Mouse (Mus musculus): ENCODE data around the gene Alkbh3.

Alkbh3 gene

GRCm38 (mm10) chr2:93954781-93955578, 55.6 kb downstream of the Alkbh3 start:
- DNase-seq (ENCODE audit: low spot score in 2 of 2): peak in 1 of 2 experiments; percentile 19

- DNase-seq (ENCODE audit: low spot score in 2 of 2): no peak
These were observed 56.9 kb downstream of the Alkbh3 start for GRCm38 (mm10) chr2:93953726-93954125.

GRCm38 (mm10) chr2:93946976-93947375, 63.6 kb downstream of the Alkbh3 start:
- no peak for DNase-seq (ENCODE audit: low spot score in 2 of 2)

GRCm38 (mm10) chr2:93944855-93945254, 65.8 kb downstream of the Alkbh3 start:
- DNase-seq (ENCODE audit: low spot score in 2 of 2): no peak

GRCm38 (mm10) chr2:93944099-93944498, 66.5 kb downstream of the Alkbh3 start:
- DNase-seq (ENCODE audit: low spot score in 2 of 2): no peak

GRCm38 (mm10) chr2:93941670-93942069, 68.9 kb downstream of the Alkbh3 start:
- DNase-seq (ENCODE audit: low spot score in 2 of 2): no peak

- no peak for DNase-seq (ENCODE audit: low spot score in 2 of 2)
These were observed 72.1 kb downstream of the Alkbh3 start for GRCm38 (mm10) chr2:93938534-93938933.
